Mouse (Mus musculus) megakaryocyte, embryonic 14.5 days (primary cell): Measurements from ENCODE around the gene Orm3.

Source experiments
- FLI1 ChIP-seq: IDR thresholded peaks from 2 replicates; pipeline ENCODE4 v1.6.1; 2012; ENCODE audit warnings: low read length, inconsistent platforms, mixed read lengths
- GATA1 ChIP-seq: IDR thresholded peaks from 3 replicates; pipeline ENCODE4 v1.6.1; 2012; ENCODE audit warnings: mixed read lengths, low read length, inconsistent platforms, borderline replicate concordance

DNA sequence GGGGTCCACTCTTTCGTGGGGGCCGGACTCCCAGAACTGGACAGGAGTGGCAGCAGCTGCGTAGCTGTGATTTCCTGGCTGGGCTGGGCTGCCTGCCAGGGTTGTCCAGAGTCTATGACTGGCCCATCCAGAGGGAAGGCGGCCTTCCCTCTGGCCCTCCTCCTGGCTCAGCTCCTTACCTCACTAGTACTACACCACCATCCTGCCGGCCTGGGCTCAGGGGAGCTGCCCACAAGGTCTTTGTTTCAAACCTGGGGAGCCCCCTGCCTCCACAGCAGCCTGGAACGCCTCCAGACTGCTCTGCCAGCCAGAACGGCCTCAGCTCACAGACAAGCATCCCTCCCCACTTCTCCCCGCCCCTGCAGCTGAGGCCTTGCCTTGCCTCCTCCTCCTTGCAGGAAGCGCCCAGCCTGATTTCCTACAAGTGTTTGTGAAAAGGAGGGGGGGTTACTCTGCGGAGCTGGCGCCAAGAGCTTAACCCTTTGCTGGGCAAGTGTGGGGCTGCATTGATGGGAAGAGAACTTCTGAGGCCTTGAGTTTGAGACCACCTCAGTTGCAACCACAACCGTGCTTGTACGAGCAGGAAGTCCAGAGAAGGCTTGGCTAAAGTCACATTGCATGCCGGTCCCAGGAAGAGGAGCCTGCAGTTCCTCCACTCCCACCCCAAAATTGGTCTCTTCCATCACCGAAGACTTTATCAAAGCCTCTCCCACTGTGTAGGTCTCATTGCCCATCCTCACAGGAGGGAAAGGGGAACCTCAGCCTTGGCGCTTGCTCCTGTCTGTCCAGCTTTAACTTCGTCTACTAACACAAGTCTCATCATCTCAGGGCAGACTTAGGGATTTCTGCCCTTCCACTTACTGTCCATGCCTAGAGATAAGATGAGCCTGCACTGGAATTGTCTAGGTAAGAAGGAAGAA is 47.3 kb downstream of the Orm3 start, which contains the start of gene Akna:
- TF ChIP-seq GATA1, result no peak
- TF ChIP-seq FLI1, result no peak
